Mouse (Mus musculus): ENCODE results near the gene Ufsp1. TPM values are rescaled to one million over a fixed set of nuclear protein-coding genes. Genes with fewer than 3 reads are reported as not detected.

The Ufsp1 gene
- polyA plus RNA-seq, 1 experiment from 2014 or later, result 5.8 TPM

DNA sequence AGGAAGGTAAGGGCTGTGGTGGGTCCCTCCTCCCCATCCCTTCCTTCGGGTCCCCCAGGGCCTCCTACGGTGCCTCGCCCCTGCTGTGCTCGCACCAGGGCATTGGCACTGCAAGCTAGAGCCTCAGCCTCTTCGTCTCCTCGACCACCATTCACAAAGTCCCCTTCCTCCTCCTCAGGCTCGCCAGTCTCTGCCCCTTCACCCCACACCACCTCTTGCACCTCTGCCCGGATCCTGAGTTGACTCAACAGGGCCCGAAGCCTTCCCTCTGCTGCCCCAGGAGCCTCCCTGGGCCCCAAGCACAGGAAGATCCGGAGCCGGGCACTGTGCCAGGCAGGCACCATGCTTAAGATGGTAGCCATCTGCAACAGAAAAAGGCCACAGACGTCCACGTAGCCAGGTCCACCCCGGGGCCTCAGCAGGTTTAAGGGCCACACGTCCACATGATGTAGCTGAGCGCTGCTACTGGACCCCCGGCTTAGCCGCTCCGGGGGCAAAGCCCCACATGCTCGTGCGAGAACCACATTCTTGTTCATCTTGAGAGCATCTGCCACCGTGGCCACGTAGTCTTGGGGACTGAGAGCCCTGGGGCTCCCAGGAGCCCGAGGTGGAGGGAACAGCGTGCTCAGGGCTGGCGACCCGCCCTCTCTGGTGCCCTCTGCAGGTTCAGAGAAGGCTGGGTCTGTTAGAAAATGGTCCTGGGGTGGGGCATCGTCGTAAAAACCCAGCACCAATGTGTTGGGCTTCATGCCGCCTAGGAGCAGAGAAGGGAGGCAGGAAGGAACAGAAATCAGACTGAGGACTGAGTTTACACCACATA, 20.9 kb downstream of the Ufsp1 start:
- H3K4me1 ChIP-seq, result peaks cover 36% of the 10 kb centered on the region
- peak overlapping the region; percentile 81; the same call in 1 of the 2 replicates for H3K4me3 ChIP-seq
- peak overlapping the region; percentile 95 for H3K27ac ChIP-seq
- H3K4me2 ChIP-seq, result peak overlapping the region; percentile 82
- WGBS, result 31% methylated on average over 30 of the region's 30 CpGs
- H3K36me3 ChIP-seq, result peaks cover 22% of the 10 kb centered on the region
- H3K9me3 ChIP-seq, result no peaks in the 10 kb centered on the region
- ATAC-seq (ENCODE audit: borderline replicate concordance, extremely low read depth, low FRiP score, low TSS enrichment), result no peak; the same call in 1 of the 2 replicates
- peak overlapping the region; percentile 93; the same call in 1 of the 2 replicates for H3K9ac ChIP-seq
- H3K27me3 ChIP-seq, result no peaks in the 10 kb centered on the region

GRCm38 (mm10) chr5:137317361-137317760, 22.9 kb downstream of the Ufsp1 start:
- H3K4me1 ChIP-seq, result peaks cover 26% of the 10 kb centered on the region
- no peak for ATAC-seq (ENCODE audit: borderline replicate concordance, extremely low read depth, low FRiP score, low TSS enrichment)
- no peak overlapping the region for H3K9ac ChIP-seq
- H3K4me2 ChIP-seq, result no peak overlapping the region
- H3K36me3 ChIP-seq, result peaks cover 7% of the 10 kb centered on the region; the same call in 1 of the 2 replicates
- no peaks in the 10 kb centered on the region for H3K9me3 ChIP-seq
- H3K27ac ChIP-seq, result no peak overlapping the region
- H3K27me3 ChIP-seq, result no peaks in the 10 kb centered on the region
- H3K4me3 ChIP-seq, result no peak overlapping the region
- WGBS, result 79% methylated on average over 8 of the region's 8 CpGs

DNA sequence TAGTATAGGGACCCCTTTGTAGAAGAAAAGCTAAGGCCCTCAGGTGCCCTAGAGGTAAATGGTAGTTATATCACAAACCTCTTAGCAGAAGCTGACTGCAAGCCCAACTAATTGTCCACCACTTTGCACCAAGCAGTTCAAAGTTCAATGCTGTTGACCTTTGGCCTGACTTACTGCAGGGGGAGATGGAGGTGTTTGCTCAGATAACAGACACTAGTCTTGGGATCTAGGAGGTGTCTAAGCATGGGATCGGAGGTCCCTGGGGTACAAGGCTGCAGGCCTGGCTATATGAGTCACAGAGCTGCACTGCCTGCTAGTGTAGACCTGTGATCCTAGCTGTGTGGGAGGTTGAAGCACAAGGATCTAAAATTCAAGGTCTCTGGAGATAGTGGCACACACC, 24.1 kb downstream of the Ufsp1 start:
- H3K9me3 ChIP-seq, result no peaks in the 10 kb centered on the region
- 58% methylated on average over 1 of the region's 1 CpGs for WGBS

DNA sequence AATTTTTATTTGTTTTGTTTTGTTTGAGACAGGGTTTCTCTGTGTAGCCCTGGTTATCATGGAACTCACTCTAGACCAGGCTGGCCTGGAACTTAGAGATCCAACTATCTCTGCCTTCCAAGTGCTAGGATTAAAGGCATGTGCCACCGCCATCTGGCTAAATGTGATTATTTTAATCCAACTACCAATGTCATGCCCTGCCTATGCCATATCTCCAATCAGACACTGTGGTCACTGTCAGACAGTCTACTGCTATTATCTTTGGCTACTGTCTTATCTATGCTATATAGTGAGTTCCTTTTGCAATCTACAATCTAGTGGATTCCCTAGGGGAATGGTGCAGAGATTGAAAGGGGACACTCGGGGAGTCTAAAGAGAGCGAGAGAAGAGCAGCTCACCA, 26.6 kb downstream of the Ufsp1 start:
- no peaks in the 10 kb centered on the region for H3K9me3 ChIP-seq
- no peak overlapping the region for H3K27ac ChIP-seq
- ATAC-seq (ENCODE audit: borderline replicate concordance, extremely low read depth, low FRiP score, low TSS enrichment), result no peak
- H3K4me1 ChIP-seq, result no peaks in the 10 kb centered on the region
- H3K9ac ChIP-seq, result no peak overlapping the region
- no peaks in the 10 kb centered on the region for H3K27me3 ChIP-seq
- 92% methylated on average over 3 of the region's 3 CpGs for WGBS
- H3K36me3 ChIP-seq, result peaks cover 10% of the 10 kb centered on the region; the same call in 1 of the 2 replicates
- no peak overlapping the region for H3K4me2 ChIP-seq
- no peak overlapping the region for H3K4me3 ChIP-seq

More for the DNA sequence above, 24.1 kb downstream of the Ufsp1 start:
- Histone ChIP-seq H3K4me2 (no peak overlapping the region), H3K4me1 (peaks cover 17% of the 10 kb centered on the region), H3K36me3 (peaks cover 10% of the 10 kb centered on the region; the same call in 1 of the 2 replicates), H3K9ac (no peak overlapping the region), H3K27me3 (no peaks in the 10 kb centered on the region), H3K27ac (no peak overlapping the region), H3K4me3 (no peak overlapping the region)
- ATAC-seq (ENCODE audit: borderline replicate concordance, extremely low read depth, low FRiP score, low TSS enrichment), result no peak

- peaks cover 14% of the 10 kb centered on the region; the same call in 1 of the 2 replicates for H3K4me1 ChIP-seq
- H3K4me3 ChIP-seq, result no peak overlapping the region
- H3K36me3 ChIP-seq, result peaks cover 6% of the 10 kb centered on the region; the same call in 1 of the 2 replicates
- no peak overlapping the region for H3K27ac ChIP-seq
- no peak overlapping the region for H3K9ac ChIP-seq
- no peak overlapping the region for H3K4me2 ChIP-seq
- WGBS, result 87% methylated on average over 7 of the region's 7 CpGs
- H3K9me3 ChIP-seq, result no peaks in the 10 kb centered on the region
- H3K27me3 ChIP-seq, result no peaks in the 10 kb centered on the region
- no peak for ATAC-seq (ENCODE audit: borderline replicate concordance, extremely low read depth, low FRiP score, low TSS enrichment)
Measured at GRCm38 (mm10) chr5:137330910-137331309, 36.5 kb downstream of the Ufsp1 start.

GRCm38 (mm10) chr5:137332857-137333511, 38.6 kb downstream of the Ufsp1 start:
- no peaks in the 10 kb centered on the region for H3K9me3 ChIP-seq
- peak overlapping the region; percentile 91 for H3K4me2 ChIP-seq
- peak overlapping the region; percentile 56 for H3K9ac ChIP-seq
- WGBS, result 16% methylated on average over 15 of the region's 15 CpGs
- peaks cover 14% of the 10 kb centered on the region; the same call in 1 of the 2 replicates for H3K4me1 ChIP-seq
- peak; percentile 21; the same call in 1 of the 2 replicates for ATAC-seq (ENCODE audit: borderline replicate concordance, extremely low read depth, low FRiP score, low TSS enrichment)
- no peaks in the 10 kb centered on the region for H3K36me3 ChIP-seq
- H3K27ac ChIP-seq, result no peak overlapping the region; the same call in 1 of the 2 replicates
- peak overlapping the region; percentile 59 for H3K4me3 ChIP-seq
- no peaks in the 10 kb centered on the region for H3K27me3 ChIP-seq

- H3K27me3 ChIP-seq, result no peaks in the 10 kb centered on the region
- no peaks in the 10 kb centered on the region for H3K9me3 ChIP-seq
- H3K4me1 ChIP-seq, result peaks cover 14% of the 10 kb centered on the region; the same call in 1 of the 2 replicates
- peak within 1 kb of the TSS; percentile 56 for H3K9ac ChIP-seq
- peak within 1 kb of the TSS; percentile 59 for H3K4me3 ChIP-seq
- peak within 1 kb of the TSS; percentile 91 for H3K4me2 ChIP-seq
- under 1% methylated on average over 44 of the region's 44 CpGs for WGBS
- peak; percentile 89 for ATAC-seq (ENCODE audit: borderline replicate concordance, extremely low read depth, low FRiP score, low TSS enrichment)
- peak within 1 kb of the TSS; percentile 17 for H3K27ac ChIP-seq
- H3K36me3 ChIP-seq, result no peaks in the 10 kb centered on the region
Measured at GRCm38 (mm10) chr5:137333512-137334174, 39.2 kb downstream of the Ufsp1 start, which contains the start of gene Slc12a9. Gene Slc12a9, minus strand, starts transcription at chr5:137333597.

DNA sequence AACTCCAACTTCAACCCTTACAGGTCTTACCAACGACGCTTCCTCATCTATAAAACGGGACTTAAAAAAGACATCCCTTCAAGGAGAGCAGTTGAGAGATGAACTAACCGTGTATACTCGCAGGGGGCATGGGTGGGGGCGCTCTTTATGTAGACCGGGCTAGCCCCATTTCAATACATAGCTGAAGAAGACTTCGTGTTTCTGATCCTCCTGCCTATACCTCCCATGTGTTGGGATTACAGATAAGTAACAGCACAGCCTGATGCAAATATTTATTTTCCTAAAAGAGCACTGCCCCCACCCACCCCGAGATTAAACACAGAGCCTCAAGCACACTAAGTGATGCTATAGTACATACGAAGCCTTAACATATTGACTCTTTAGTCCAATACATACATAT, 39.9 kb downstream of the Ufsp1 start:
- Histone ChIP-seq H3K4me2 (peak overlapping the region; percentile 91), H3K9ac (no peak overlapping the region), H3K27me3 (no peaks in the 10 kb centered on the region), H3K36me3 (no peaks in the 10 kb centered on the region), H3K27ac (peak overlapping the region; percentile 17), H3K4me3 (peak overlapping the region; percentile 59), H3K9me3 (no peaks in the 10 kb centered on the region), H3K4me1 (peaks cover 21% of the 10 kb centered on the region)
- 40% methylated on average over 10 of the region's 10 CpGs for WGBS
- no peak for ATAC-seq (ENCODE audit: borderline replicate concordance, extremely low read depth, low FRiP score, low TSS enrichment)

DNA sequence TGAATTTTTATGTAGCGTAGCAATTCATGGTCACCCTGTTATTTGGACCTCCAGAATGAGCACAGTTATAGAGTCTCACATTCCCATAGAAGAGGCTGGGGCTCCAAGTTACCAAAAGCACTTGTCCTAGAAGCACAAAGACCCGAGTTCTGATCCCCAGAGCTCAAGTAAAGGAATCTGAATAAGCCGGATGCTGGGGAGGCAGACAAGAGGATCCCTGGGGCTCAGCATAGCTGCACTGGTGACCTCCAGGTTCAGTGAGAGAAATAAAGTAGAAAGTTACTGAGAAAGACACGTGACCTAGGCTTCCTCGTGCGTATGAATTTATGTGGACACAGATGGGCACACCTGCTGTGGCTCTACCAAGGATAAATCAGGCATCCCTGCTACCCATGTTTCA, 40.6 kb downstream of the Ufsp1 start:
- Histone ChIP-seq H3K4me1 (peaks cover 28% of the 10 kb centered on the region), H3K4me3 (no peak overlapping the region), H3K27me3 (no peaks in the 10 kb centered on the region), H3K4me2 (no peak overlapping the region), H3K9ac (no peak overlapping the region), H3K9me3 (no peaks in the 10 kb centered on the region), H3K36me3 (no peaks in the 10 kb centered on the region), H3K27ac (no peak overlapping the region)
- 71% methylated on average over 6 of the region's 6 CpGs for WGBS
- no peak for ATAC-seq (ENCODE audit: borderline replicate concordance, extremely low read depth, low FRiP score, low TSS enrichment)

GRCm38 (mm10) chr5:137337190-137337589, 42.8 kb downstream of the Ufsp1 start:
- 47% methylated on average over 8 of the region's 8 CpGs for WGBS

DNA sequence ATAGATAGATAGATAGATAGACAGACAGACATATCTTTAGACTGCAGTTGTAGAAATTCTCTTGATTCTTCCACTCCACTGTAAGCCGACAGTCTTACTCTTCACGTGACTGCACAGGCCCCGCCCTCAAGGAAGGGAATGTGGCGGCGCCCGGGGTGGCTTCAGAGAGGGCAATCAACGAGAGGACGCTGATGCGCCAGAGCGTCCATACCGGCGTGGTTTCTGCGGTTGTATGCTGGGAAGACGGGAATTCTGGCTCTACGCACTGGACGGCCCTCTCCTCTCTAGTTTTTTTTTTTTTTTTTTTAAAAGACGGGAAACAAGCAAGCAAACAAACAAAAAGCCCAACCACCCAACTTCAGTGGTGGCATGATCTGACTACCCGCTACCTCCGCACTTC, 43.8 kb downstream of the Ufsp1 start:
- Histone ChIP-seq H3K9me3 (no peaks in the 10 kb centered on the region), H3K27me3 (no peaks in the 10 kb centered on the region), H3K4me1 (peaks cover 32% of the 10 kb centered on the region), H3K9ac (peak overlapping the region; percentile 47), H3K27ac (peak overlapping the region; percentile 91), H3K36me3 (no peaks in the 10 kb centered on the region), H3K4me2 (peak overlapping the region; percentile 70), H3K4me3 (peak overlapping the region; percentile 39)
- peak; percentile 83 for ATAC-seq (ENCODE audit: borderline replicate concordance, extremely low read depth, low FRiP score, low TSS enrichment)
- WGBS, result 0% methylated on average over 19 of the region's 19 CpGs

More at GRCm38 (mm10) chr5:137337190-137337589, 42.8 kb downstream of the Ufsp1 start:
- H3K4me2 ChIP-seq, result no peak overlapping the region
- H3K27me3 ChIP-seq, result no peaks in the 10 kb centered on the region
- no peaks in the 10 kb centered on the region for H3K36me3 ChIP-seq
- no peak overlapping the region for H3K4me3 ChIP-seq
- peaks cover 28% of the 10 kb centered on the region for H3K4me1 ChIP-seq
- H3K9me3 ChIP-seq, result no peaks in the 10 kb centered on the region
- no peak overlapping the region for H3K27ac ChIP-seq
- no peak for ATAC-seq (ENCODE audit: borderline replicate concordance, extremely low read depth, low FRiP score, low TSS enrichment)
- no peak overlapping the region for H3K9ac ChIP-seq

All from lung, embryonic 15.5 days (tissue).